Mouse (Mus musculus): ENCODE measurements around the gene Prmt2. TPM values are rescaled to one million over a fixed set of nuclear protein-coding genes. Genes with fewer than 3 reads are reported as not detected.

The Prmt2 gene
- total RNA-seq (2014; rRNA removed): 1.1 TPM in 2 replicates
- 0.73 and 1.4 TPM in 2 replicates for polyA plus RNA-seq (2012; rRNA removed)

DNA sequence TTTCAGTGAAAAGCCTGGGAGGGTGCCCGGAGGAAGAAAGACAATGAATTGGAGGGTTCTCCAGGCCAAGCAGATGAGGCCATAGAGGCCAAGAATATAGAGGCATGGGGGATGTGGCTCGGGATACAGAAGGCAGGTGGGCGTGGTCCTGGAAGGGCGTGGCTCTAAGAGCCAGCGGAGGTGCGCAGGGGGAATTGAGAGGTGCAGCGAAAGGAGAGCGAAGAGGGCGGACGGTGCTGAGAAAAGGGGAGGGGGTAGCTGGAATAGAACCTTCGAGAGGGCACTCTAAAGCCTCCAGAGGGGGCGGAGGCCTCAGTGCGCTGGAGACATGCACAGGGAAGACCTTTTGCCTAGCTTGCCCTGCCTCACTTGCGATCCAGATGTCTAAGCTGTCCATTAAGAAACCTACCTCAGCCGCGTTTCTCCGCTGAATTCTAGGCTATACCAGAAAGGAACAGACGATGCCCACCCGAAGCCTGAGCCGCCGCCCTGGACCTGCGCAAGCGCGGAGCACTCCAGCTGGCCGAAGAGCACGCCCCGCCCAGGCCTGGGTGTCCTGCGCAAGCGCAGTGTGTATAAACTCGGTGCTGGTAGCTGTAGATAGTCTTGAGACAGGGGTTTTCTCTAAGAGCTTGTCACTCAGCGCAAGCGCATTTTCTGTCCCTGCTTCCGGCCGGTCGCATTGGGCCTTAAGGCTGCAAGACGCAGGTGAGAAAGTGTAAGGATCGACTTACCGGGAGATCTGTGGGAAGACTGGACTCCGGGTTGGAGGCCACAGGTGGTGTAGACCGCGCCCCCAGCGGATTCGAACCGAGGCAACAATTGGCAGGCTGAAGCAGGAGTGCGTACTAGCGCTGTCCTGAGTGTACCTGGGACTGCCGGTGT, at the start of gene Prmt2:
TSS of gene Prmt2 (minus strand) at position 525 of the 885 bp plus-strand sequence.
- H3K27ac ChIP-seq (replicated peaks; ENCODE audit: insufficient read depth, low read depth, low read length): no peak within 1 kb of the TSS
- WGBS: under 1% methylated on average over 47 of the region's 47 CpGs
- no peaks in the 10 kb centered on the region for H3K79me2 ChIP-seq (ENCODE audit: control insufficient read depth, insufficient read depth, low read length)
- no peaks in the 10 kb centered on the region for H3K36me3 ChIP-seq (ENCODE audit: control insufficient read depth, insufficient read depth, low read length)
- no peaks in the 10 kb centered on the region for H3K27me3 ChIP-seq (ENCODE audit: control insufficient read depth, insufficient read depth, low read length)
- TF ChIP-seq POLR2A (IDR thresholded peaks at IDR 0.05; ENCODE audit: extremely low read depth, insufficient read depth, low read length) (no peak), CTCF (IDR thresholded peaks at IDR 0.05; ENCODE audit: low read depth, low read length) (0 out of 2 replicates have a peak, but pooled peaks have one; percentile 25)
- H3K4me3 ChIP-seq (ENCODE audit: insufficient read depth, low read depth, low read length): peak within 1 kb of the TSS; percentile 51
- no peaks in the 10 kb centered on the region for H3K4me1 ChIP-seq (ENCODE audit: control insufficient read depth, insufficient read depth, low read length)
- peak; percentile 76 for DNase-seq (ENCODE audit: extremely low read depth, low read depth, low spot score)
- peak within 1 kb of the TSS; percentile 61 for H3K9ac ChIP-seq (ENCODE audit: low read depth, low read length)

DNA sequence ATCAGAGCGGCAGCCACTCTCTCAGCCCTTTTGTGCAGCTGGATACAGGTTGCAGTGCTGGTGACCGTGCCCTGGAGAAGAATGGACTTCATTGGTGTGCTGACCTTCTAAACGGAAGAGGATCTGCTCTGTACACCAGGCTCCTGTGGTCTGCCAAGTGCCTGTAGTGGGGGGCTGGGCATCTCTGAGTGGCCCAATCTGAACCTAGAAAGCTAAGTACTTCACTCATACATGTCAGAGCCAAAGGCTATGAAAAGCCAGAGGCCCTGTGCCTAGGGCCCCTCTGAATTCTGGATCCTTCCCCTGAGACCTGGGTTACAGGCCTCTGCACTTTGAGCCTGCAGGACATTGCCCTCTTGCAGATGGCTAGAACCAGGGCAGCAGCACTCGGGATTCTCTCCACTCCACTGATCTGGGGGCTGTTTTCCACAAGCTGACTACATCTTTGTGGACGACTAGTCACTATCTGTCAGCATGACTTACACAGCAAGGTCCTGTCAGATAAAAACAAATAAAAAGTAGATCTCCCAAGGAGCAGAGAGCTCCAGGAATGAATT, 41.0 kb upstream of the Prmt2 start:
- no peaks in the 10 kb centered on the region for H3K4me1 ChIP-seq (ENCODE audit: control insufficient read depth, insufficient read depth, low read length)
- no peaks in the 10 kb centered on the region for H3K79me2 ChIP-seq (ENCODE audit: control insufficient read depth, insufficient read depth, low read length)
- no peak for TF ChIP-seq POLR2A (IDR thresholded peaks at IDR 0.05; ENCODE audit: extremely low read depth, insufficient read depth, low read length)
- no peak for TF ChIP-seq CTCF (IDR thresholded peaks at IDR 0.05; ENCODE audit: low read depth, low read length)
- H3K9ac ChIP-seq (ENCODE audit: low read depth, low read length): no peak overlapping the region
- H3K27me3 ChIP-seq (ENCODE audit: control insufficient read depth, insufficient read depth, low read length): no peaks in the 10 kb centered on the region
- no peak overlapping the region for H3K4me3 ChIP-seq (ENCODE audit: insufficient read depth, low read depth, low read length)
- no peak overlapping the region for H3K27ac ChIP-seq (replicated peaks; ENCODE audit: insufficient read depth, low read depth, low read length)
- DNase-seq (ENCODE audit: extremely low read depth, low read depth, low spot score): peak; percentile 8
- no peaks in the 10 kb centered on the region for H3K36me3 ChIP-seq (ENCODE audit: control insufficient read depth, insufficient read depth, low read length)
- 75% methylated on average over 5 of the region's 5 CpGs for WGBS

DNA sequence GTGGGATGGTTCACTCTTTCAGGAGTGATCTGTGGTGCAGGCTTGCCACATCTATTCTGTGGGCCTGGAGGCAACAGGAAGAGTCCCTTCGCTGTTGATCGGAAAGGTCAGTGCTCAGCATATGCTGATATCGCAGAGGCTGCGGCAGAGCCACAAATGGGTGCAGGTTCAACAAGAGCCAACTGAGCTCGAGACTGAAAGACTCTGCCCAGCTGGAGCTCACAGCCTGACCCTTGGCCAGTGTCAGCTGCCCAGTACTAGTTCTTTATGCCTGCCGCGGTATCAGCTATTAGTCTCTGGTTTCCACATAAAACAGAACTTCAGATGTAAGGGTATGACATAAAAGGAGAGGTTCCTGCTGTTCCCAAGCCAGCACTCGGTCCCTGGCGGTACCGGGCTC, 37.6 kb upstream of the Prmt2 start:
- H3K79me2 ChIP-seq (ENCODE audit: control insufficient read depth, insufficient read depth, low read length): no peaks in the 10 kb centered on the region
- no peak overlapping the region for H3K4me3 ChIP-seq (ENCODE audit: insufficient read depth, low read depth, low read length)
- no peak overlapping the region for H3K27ac ChIP-seq (replicated peaks; ENCODE audit: insufficient read depth, low read depth, low read length)
- no peaks in the 10 kb centered on the region for H3K36me3 ChIP-seq (ENCODE audit: control insufficient read depth, insufficient read depth, low read length)
- H3K4me1 ChIP-seq (ENCODE audit: control insufficient read depth, insufficient read depth, low read length): no peaks in the 10 kb centered on the region
- H3K9ac ChIP-seq (ENCODE audit: low read depth, low read length): no peak overlapping the region
- WGBS: 84% methylated on average over 10 of the region's 10 CpGs
- DNase-seq (ENCODE audit: extremely low read depth, low read depth, low spot score): no peak
- TF ChIP-seq POLR2A (IDR thresholded peaks at IDR 0.05; ENCODE audit: extremely low read depth, insufficient read depth, low read length) (no peak), CTCF (IDR thresholded peaks at IDR 0.05; ENCODE audit: low read depth, low read length) (no peak)
- no peaks in the 10 kb centered on the region for H3K27me3 ChIP-seq (ENCODE audit: control insufficient read depth, insufficient read depth, low read length)

GRCm38 (mm10) chr10:76271238-76271637, 33.6 kb upstream of the Prmt2 start:
- H3K27ac ChIP-seq (replicated peaks; ENCODE audit: insufficient read depth, low read depth, low read length): no peak overlapping the region
- no peaks in the 10 kb centered on the region for H3K27me3 ChIP-seq (ENCODE audit: control insufficient read depth, insufficient read depth, low read length)
- H3K4me1 ChIP-seq (ENCODE audit: control insufficient read depth, insufficient read depth, low read length): no peaks in the 10 kb centered on the region
- no peak for DNase-seq (ENCODE audit: extremely low read depth, low read depth, low spot score)
- no peak for TF ChIP-seq POLR2A (IDR thresholded peaks at IDR 0.05; ENCODE audit: extremely low read depth, insufficient read depth, low read length)
- peak; percentile 71 for TF ChIP-seq CTCF (IDR thresholded peaks at IDR 0.05; ENCODE audit: low read depth, low read length)
- H3K79me2 ChIP-seq (ENCODE audit: control insufficient read depth, insufficient read depth, low read length): no peaks in the 10 kb centered on the region
- 41% methylated on average over 8 of the region's 8 CpGs for WGBS
- no peak overlapping the region for H3K9ac ChIP-seq (ENCODE audit: low read depth, low read length)
- H3K4me3 ChIP-seq (ENCODE audit: insufficient read depth, low read depth, low read length): no peak overlapping the region
- H3K36me3 ChIP-seq (ENCODE audit: control insufficient read depth, insufficient read depth, low read length): no peaks in the 10 kb centered on the region; the same call in 1 of the 2 replicates

DNA sequence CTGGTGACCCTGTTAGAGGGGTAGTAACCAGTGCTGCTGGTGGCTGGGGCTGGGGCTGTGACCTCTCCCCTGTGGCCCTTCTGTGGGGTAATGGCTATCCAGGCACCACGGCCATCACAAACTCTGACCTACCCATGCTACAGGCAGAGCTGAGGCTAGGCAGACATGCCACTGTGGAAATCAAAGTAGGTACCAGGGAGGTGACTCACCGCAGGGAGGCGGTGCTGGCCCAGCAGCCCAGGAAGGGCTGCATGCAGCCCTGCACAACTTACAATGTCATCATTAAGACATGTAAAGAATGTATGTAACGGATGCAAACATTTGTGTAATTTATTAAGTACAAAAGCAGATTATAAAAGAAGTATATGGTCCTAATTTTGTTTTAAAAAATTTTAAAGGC, 24.8 kb upstream of the Prmt2 start:
- Histone ChIP-seq H3K27ac (replicated peaks; ENCODE audit: insufficient read depth, low read depth, low read length) (no peak overlapping the region), H3K4me3 (ENCODE audit: insufficient read depth, low read depth, low read length) (no peak overlapping the region), H3K9ac (ENCODE audit: low read depth, low read length) (no peak overlapping the region), H3K36me3 (ENCODE audit: control insufficient read depth, insufficient read depth, low read length) (no peaks in the 10 kb centered on the region), H3K27me3 (ENCODE audit: control insufficient read depth, insufficient read depth, low read length) (no peaks in the 10 kb centered on the region), H3K4me1 (ENCODE audit: control insufficient read depth, insufficient read depth, low read length) (no peaks in the 10 kb centered on the region), H3K79me2 (ENCODE audit: control insufficient read depth, insufficient read depth, low read length) (no peaks in the 10 kb centered on the region)
- no peak for TF ChIP-seq POLR2A (IDR thresholded peaks at IDR 0.05; ENCODE audit: extremely low read depth, insufficient read depth, low read length)
- TF ChIP-seq CTCF (IDR thresholded peaks at IDR 0.05; ENCODE audit: low read depth, low read length): no peak
- no peak for DNase-seq (ENCODE audit: extremely low read depth, low read depth, low spot score)
- 89% methylated on average over 4 of the region's 4 CpGs for WGBS
